Mouse (Mus musculus) heart, postnatal 25 days (tissue): Measurements from ENCODE around the gene Gm48551. TPM values are rescaled to one million over a fixed set of nuclear protein-coding genes. Genes with fewer than 3 reads are reported as not detected.

ENCODE experiments used
- DNase-seq: peaks from one replicate; pipeline ENCODE4 v3.0.0; 2022; ENCODE audit warnings: low spot score
- intact Hi-C: fragments of 180-260 bp; cut with DNase I; formaldehyde crosslinking; loops from one replicate; pipeline ENCODE4 v1.15.1; 2025
- total RNA-seq, 2 experiments: library from RNA; stranded (reverse); gene quantifications; 2 replicates each; pipeline ENCODE4 v1.2.3; 2021

The Gm48551 gene
- total RNA-seq, 2 experiments from 2014 or later: 0.61 to 0.78 TPM

DNA sequence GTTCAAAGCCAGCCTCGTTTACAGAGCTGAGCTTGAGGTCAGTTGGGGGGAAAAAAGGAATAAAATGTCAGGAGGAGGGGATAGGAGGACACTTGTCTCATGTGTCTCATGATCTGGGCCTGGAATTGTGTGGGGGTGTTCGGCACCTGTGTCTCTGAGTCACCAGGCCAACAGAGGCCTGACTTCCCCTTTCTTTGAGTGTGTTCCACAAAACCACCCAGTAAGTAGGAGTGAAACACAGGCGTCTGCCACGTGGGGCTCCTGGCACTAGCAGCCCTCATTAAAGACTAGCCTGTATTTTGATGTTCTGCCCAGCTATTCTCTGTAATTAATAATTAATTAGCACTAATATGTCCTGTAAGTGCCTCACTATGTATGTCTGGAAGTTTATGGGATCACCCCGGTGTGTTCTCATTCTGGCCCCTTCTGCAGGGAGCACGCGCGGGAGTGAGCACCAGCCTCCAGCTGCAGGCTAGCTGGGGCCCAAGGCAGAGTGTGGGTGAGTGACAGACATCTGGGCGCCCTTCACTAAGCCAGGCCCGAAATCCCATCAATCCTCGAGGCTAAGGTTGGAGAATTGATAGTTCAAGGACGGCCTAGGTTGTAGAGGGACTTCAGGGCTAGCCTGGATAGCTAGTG is 27.8 kb upstream of the Gm48551 start:
- DNase-seq: no peak

DNA sequence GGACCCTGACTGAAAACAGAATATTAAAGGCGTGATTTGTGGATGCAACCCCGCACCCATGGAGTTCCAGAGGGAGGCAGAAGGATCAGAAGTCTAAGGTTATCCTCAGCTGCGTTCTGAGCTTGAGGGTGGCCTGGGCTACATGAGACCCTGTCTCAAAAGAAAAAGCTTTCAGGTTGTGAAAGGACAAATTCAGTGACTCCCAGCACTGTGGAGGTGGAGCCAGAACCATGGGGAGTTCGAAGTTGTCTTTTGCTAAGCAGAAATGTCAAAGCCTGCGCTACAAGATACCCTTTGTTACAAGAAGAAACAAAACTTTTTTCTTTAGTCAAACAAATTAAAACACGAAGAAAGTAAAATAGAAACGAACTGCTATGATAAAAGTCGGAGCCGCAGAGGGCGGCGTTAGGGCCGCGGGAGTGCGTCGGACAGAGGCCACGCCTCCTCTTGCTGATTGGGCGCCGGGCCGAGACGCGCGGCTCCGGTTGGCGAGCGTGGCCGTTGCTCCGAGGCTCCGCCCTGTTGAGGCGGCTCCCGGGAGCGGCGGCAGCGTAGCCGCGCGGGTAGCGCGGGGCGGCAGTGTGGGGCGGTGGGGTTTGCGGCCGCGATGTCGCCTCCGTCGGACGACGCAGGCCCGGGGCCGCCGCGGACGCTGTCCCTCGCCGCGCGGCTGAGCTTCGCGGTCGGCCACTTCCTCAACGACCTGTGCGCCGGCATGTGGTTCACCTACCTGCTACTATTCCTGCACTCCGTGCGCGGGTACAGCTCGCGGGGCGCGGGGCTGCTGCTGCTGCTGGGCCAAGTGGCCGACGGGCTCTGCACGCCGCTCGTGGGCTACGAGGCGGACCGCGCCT is 27.0 kb upstream of the Gm48551 start, which contains the start of gene Mfsd12:
Gene Mfsd12, plus strand, starts transcription at position 501 of the 854 bp plus-strand sequence.
- DNase-seq: peak; percentile 87
- intact Hi-C loops: no loop called here

More for the DNA sequence above, 27.8 kb upstream of the Gm48551 start:
- intact Hi-C loops: no loop called here

- no peak for DNase-seq
- intact Hi-C loops: no loop called here
These were observed 26.1 kb upstream of the Gm48551 start for GRCm38 (mm10) chr10:81358209-81358608.

GRCm38 (mm10) chr10:81358841-81359240 is 25.4 kb upstream of the Gm48551 start:
- no peak for DNase-seq
- intact Hi-C loops: no loop called here

DNA sequence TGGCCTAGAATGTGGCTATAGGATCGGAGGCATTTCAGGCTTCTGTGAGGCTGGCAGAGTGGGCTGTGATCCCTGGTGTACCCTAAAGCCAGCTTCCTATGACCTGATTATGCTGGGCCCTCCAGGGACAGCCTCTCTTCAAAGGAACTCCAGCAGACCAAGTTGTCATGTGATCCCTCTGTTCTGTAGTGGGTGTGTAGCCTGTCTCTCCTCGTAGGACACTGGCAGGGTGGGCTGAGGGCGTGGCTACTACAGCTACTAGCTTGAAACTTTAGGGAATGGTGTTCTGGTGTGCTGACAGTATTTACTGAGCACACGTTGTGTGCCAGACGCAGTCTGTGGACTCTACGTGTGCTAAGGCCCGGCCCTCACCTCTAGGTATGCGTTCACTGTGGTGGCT is 23.5 kb upstream of the Gm48551 start:
- intact Hi-C loops: no loop called here
- DNase-seq: no peak

DNA sequence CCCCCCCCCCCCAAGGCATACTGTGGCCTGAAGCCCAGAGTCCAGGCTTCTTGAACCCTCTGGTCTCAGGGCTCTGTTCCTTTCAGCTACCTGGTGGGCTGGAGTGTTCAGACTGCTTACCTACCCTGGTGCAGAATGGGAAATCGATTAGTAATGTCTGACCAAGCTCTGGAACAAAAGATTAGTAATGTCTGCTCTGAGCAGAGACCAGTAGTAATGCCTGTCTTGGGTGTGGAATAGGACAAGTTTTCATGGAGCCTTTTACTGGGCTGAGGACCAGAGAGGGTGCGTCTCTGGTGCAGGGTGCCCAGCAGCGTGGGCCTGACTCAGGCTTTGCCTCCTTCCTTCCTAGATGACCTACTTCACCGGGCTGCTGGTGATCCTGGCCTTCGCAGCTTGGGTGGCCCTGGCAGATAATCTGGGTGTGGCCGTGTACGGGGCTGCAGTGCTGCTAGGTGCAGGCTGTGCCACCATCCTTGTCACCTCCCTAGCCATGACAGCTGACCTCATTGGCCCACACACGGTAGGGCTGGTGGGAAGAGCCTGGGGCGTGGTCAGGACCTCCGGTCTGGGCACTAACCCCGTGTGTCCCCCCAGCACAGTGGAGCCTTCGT is 21.8 kb upstream of the Gm48551 start:
- intact Hi-C loops: no loop called here
- no peak for DNase-seq

DNA sequence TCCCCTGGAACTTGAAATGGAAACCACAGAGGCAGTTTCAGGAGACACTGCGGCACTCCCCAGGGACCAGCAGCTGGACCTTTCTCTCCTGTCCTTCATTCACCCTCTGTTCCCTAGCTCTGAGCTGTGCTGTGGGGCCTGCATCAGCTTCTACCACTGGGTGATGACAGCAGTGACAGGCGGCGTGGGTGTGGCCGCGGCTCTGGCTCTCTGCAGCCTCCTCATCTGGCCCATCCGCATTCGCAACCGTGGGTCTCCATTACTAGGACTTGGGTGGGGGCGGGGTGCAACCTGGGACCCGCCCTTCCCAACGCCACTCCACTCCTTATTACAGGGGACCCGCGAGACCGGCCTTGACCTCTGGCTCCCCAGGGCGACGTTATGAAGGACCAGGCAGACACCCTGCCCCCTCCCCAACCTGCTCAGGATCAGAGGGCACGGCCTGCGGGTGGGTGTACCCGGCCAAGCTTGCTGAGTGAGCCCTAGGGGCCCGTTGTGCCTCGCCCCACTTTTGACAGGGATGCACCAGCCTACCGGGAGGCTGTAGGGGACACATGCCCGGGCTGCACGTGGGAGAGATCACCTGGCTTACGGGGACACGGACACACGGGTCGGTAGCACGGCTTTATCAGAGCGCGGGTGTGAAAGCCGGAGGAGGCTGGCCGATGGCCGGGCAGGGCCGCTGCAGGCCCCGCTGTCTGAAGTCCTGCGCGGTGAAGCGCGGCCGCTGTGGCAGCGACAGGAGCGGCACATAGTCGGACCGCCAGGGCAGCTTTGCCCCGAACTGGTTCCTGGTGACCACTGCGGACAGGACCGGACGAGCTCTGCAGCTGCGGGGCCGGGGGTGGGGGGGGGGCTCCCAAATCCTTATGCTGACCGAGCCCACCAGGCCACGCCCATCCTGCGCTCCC is 20.6 kb upstream of the Gm48551 start:
- DNase-seq: no peak
- intact Hi-C loops: no loop called here

DNA sequence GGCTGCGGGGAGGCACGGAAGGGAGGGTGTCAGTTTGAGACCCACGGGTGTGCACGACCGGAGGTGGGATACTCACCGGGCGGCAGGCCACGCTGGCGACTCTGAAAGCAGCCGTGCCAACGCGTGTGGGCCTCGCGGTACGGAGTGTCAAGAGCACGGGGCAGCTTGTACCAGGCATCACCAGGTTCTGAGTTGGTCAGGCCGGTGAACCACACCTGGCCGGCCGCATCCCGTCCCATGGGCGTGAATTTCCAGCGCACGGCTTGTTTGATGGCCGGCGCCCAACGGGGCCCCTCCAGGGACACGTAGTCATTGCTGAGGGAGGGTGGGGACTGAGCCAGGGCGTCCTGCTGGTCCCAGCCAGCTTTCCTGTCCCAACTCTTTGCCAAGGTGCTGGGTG is 19.6 kb upstream of the Gm48551 start:
- intact Hi-C loops: no loop called here
- DNase-seq: no peak

- intact Hi-C loops: no loop called here
- DNase-seq: no peak
These were observed 19.2 kb upstream of the Gm48551 start for GRCm38 (mm10) chr10:81365073-81365472.

DNA sequence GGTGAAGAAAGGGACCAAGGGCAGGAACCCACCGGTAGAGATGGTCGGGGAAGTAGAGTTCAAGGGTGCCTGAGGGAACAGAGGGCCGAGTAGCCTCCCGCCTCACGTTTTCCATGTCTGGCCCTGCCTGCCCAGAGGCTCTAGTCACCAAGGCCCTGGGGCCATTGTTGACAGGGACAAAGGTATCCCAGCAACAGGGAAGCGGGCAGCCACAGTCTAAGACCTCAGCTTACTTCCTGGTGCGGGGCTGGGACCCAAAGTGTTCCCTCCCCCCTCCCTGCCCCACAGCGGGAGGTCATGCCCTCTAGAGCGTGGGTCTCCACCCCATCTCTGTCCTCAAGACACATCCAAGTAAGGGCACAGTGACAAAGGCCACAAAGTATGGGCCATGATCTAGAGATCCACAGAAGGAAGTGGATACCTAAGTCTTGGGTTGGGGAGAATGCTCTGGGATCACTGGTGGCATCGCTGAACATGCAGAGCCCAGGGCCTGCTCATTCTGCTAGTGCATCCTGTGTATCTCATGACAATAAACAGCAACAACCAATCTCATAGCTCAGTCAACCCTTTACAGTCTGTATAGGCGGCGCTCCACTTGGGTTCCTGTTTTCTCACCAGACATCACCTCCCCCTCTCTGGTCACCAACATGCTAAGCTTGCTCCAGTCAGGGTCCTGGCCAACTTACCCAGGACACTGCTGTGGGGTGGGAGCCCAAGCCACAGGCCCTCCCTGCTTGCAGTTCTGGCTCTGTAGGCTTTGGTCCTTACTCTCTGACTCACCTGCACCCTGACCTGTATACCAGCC is 18.4 kb upstream of the Gm48551 start, which contains the start of gene 4930404N11Rik:
Gene 4930404N11Rik, minus strand, starts transcription at position 145 of the 805 bp plus-strand sequence.
- intact Hi-C loops: no loop called here
- DNase-seq: no peak

- DNase-seq: no peak
- intact Hi-C loops: no loop called here
These were observed 17.6 kb upstream of the Gm48551 start for GRCm38 (mm10) chr10:81366477-81367206.

GRCm38 (mm10) chr10:81367207-81367495 is 17.1 kb upstream of the Gm48551 start:
- intact Hi-C loops: no loop called here
- no peak for DNase-seq

DNA sequence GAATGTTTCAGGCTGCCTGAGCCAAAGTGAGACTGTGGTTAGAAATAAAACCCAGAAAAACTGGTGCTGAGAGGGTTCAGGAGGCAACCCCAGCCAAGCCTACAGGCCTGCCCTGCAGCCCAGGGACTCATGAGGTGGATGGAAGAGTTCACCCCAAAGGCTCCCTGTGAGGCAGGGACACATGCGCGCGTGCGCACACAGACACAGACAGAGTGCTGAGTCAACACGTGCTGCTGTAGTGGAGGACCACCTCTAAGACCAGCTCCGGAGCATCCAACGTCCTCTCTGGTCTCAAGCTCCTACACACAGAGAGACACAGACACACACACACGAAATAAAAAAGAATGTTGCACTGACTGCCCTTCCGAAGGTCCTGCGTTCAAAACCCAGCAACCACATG is 8.9 kb upstream of the Gm48551 start:
- intact Hi-C loops: no loop called here
- DNase-seq: no peak

DNA sequence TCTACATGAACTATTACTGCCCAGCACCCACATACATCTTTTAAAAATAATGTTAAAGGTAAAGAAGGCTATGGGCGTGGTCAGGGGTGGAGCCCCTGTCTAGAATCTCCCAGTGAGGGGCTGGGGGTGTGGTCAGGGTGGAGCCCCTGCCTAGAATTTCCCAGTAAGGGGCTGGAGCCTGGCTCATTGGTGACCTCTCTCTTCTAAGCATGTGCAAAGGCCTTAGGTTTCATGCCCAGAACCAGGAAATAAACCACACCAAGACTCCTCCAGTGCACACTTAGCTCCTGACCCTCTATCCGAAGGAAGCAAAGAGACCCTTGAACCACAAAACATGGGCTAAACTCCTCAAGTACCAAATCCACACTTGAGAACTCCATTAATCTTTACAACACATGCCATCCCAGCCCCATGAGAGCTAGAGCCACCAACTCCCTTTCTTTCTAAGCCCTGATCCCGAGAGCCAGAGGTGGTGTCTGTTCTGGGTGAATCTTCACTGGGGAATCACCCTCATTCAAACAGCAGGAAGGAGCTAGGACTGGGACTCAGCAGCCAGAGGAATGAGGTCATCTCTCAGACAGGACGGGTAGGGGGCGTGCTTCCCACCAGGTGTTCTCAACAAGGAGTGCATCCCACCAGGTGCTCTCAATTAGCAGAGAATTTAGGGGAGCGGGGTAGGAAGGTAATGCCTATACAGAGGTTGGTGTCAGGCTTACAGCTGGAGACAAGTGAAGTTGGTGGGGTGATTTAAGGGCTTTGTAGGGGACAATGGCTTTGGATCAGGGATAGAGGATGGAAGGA is 7.5 kb upstream of the Gm48551 start:
- intact Hi-C loops: no loop called here
- DNase-seq: no peak

DNA sequence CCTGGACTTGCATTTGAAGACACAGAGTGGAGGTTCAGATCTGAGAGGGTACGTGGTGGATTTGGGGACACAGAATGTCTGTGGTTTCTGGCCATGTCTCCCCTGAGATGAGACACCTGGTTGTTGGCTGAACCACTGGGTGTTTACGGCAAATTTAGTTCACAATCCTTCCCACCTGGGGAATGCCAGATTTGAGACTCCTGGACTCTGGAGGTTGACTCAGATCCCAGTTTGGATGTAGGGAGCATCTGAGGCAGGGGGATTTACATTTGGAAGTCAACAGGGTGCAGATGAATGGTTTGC is 7.0 kb upstream of the Gm48551 start:
- DNase-seq: no peak
- intact Hi-C loops: no loop called here

- no peak for DNase-seq
- intact Hi-C loops: no loop called here
These were observed 6.3 kb upstream of the Gm48551 start, which contains the start of gene Fzr1 for GRCm38 (mm10) chr10:81377793-81378552. Gene Fzr1 (minus strand): TSS chr10:81378516.

- intact Hi-C loops: no loop called here
These were observed 5.6 kb upstream of the Gm48551 start for GRCm38 (mm10) chr10:81378553-81379182.

More at GRCm38 (mm10) chr10:81378553-81379182, 5.6 kb upstream of the Gm48551 start:
- peak; percentile 100 for DNase-seq
